Mouse (Mus musculus) embryonic fibroblast, embryonic 13.5 days (primary cell): Measurements from ENCODE around the gene Fbxl3.

Experiments used
- CTCF ChIP-seq: IDR thresholded peaks from 2 replicates; pipeline ENCODE4 v1.5.1; 2011; ENCODE audit warnings: mild to moderate bottlenecking, control low read depth, low read length, moderate library complexity, borderline replicate concordance; ENCODE audit not compliant: insufficient read depth
- POLR2A ChIP-seq: IDR thresholded peaks from 2 replicates; pipeline ENCODE4 v1.6.1; 2011; ENCODE audit warnings: low read depth, mild to moderate bottlenecking, control low read depth, low read length, moderate library complexity

DNA sequence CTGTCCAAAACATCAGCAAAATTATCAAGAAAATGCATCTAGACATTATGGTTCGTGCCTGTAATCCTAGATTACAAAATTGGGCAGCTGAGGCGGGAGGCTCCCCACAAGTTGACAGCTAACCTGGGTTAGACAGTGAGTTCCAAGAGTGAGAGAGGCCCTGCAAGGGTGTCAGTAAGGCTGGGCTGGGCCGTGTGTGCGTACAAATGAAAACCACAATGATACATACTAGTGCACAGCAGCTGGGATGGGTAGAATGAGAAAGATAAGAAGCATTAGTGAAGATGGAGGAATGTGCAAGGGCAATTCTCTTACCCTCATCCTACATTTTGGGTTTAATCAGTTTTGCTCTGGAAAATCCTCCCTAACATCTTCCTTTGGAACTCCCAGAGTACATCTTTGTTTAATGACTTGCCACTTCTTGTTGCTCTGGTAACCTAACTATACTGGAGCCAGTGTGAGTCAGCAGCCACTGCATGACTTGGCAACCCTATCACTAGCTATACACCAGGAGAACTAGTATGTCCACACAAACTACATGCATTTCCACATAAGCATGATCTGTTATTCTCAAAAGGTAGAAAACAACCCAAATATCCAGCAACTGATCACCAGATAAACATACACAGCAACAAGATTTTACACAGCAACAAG lies 12.6 kb downstream of the Fbxl3 start:
- no peak for TF ChIP-seq POLR2A
- TF ChIP-seq CTCF, result no peak
